Mouse (Mus musculus) layer of hippocampus, adult 18-20 months (tissue): ENCODE results near the gene Usp46. TPM values are rescaled to one million over a fixed set of nuclear protein-coding genes. Genes with fewer than 3 reads are reported as not detected.

Experiments
- DNase-seq, 2 experiments: peaks; one replicate each; pipeline ENCODE4 v3.0.0; 2022; ENCODE audit warnings: low spot score in 2 of 2
- total RNA-seq, 2 experiments: library from RNA; stranded (reverse); gene quantifications; 2 replicates each; pipeline ENCODE4 v1.2.3; 2021

Gene Usp46
- total RNA-seq, 2 experiments from 2014 or later, result 139 TPM

DNA sequence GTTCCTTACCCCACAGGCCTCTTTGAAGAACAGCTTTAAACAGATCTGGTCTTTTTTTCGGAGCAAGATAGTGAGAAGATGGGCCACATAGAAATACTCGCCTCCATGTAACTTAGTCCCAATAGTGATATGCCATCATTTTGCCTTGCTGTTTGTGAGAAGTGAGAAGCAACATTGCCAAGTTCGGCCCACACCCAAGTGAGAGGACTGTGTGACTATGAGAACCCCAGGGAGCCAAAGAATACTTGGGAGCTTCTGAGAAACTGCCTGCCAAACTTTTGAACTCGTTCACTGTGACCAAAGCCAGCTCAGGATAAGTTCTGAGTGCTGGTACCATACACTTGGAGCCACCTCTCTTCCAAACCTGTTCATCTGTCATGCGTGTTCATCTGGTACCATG is 110.1 kb downstream of the Usp46 start:
- DNase-seq, result no peak

- no peak for DNase-seq
Measured at GRCm38 (mm10) chr5:73955691-73956090, 112.5 kb downstream of the Usp46 start.

GRCm38 (mm10) chr5:73955005-73955404 is 113.2 kb downstream of the Usp46 start:
- peak in 1 of 2 experiments; percentile 21 for DNase-seq

GRCm38 (mm10) chr5:73953066-73953614 is 115.1 kb downstream of the Usp46 start:
- DNase-seq, result no peak

DNA sequence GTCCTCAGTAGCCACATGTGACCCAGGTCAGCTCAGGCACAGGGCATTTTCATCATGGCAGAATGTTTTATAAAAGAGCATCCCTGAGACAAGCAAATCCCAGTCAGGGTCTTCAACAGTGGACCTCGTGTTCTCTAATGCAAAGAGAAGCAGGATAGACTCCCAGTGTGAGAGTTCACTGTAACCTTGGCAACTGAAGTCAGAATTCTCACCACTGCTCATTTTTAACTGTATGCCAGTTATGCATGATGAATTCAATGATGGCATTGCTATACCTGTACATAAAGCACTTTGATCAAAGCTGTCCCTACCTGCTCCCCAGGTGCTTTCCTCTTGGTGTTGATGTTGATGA is 116.6 kb downstream of the Usp46 start:
- DNase-seq, result no peak

- peak in 1 of 2 experiments; percentile 17 for DNase-seq
Measured at GRCm38 (mm10) chr5:73950809-73951648, 117.2 kb downstream of the Usp46 start.

Other genes with a start within 250 kb of the Usp46 start
- gene Rasl11b, start 126.9 kb upstream of the Usp46 start, total RNA-seq, result 10 to 100 TPM; 67.4 to 83.8 TPM